Comparison of ENCODE assay signal across 11 mouse cellular contexts in genomic region chr9:20703832-20704380, GRCm38 (mm10). TPM values are rescaled to one million over a fixed set of nuclear protein-coding genes. Genes with fewer than 3 reads are reported as not detected.
DNase-seq lines count a peak whose midpoint lies in the region; ATAC-seq lines count a peak whose summit lies in the region.
"Had no signal": no experiment of that assay in that cellular context is flagged by ENCODE, and none has a peak within 500 bp of the region (broad histone marks: within the 10 kb centered on the region; RNA-seq: fewer than 3 reads in every experiment).

No protein-coding gene starts in this region.

- peak; percentile 86 for ATAC-seq in midbrain, embryonic 13.5 days

- H3K36me3 ChIP-seq in forebrain, embryonic 10.5 days (replicated peaks): 0 out of 2 replicates have a peak, but pooled peaks cover 3% of the 10 kb centered on the region
- no peaks in the 10 kb centered on the region for H3K36me3 ChIP-seq in midbrain, embryonic 13.5 days
- H3K36me3 ChIP-seq: liver, embryonic 13.5 days had no signal

- H3K9me3 ChIP-seq in forebrain, embryonic 10.5 days: peaks cover 6% of the 10 kb centered on the region; the same call in 1 of the 2 replicates
- H3K9me3 ChIP-seq in midbrain, embryonic 13.5 days: no peaks in the 10 kb centered on the region
- H3K9me3 ChIP-seq: liver, embryonic 13.5 days had no signal

- peak overlapping the region; percentile 29 for H3K4me2 ChIP-seq in midbrain, embryonic 13.5 days (replicated peaks)
- H3K4me2 ChIP-seq: liver, embryonic 13.5 days had no signal

- peak; percentile 39 to 59 for DNase-seq in layer of hippocampus, postnatal 10 days (ENCODE audit: low spot score in 2 of 2)
- no peak for DNase-seq in layer of hippocampus, postnatal 36 days
- no peak for DNase-seq in forebrain, embryonic 10.5 days (ENCODE audit: extremely low spot score, low spot score)
- DNase-seq in gastrocnemius, adult 8-10 months (ENCODE audit: low spot score in 2 of 2): peak; percentile 23 to 27
- no peak for DNase-seq in kidney, postnatal 14 days
- no peak for DNase-seq in adrenal gland, postnatal 4 days (ENCODE audit: low spot score in 2 of 2)
- no peak for DNase-seq in lung, postnatal 36 days
- DNase-seq: liver, embryonic 13.5 days had no signal

- WGBS in forebrain, embryonic 10.5 days: 77% methylated on average over 8 of the region's 8 CpGs
- 22% methylated on average over 8 of the region's 8 CpGs for WGBS in midbrain, embryonic 13.5 days

- no peak overlapping the region for H3K4me3 ChIP-seq in forebrain, embryonic 10.5 days
- no peak overlapping the region for H3K4me3 ChIP-seq in midbrain, embryonic 13.5 days (replicated peaks)
- H3K4me3 ChIP-seq: liver, embryonic 13.5 days; megakaryocyte, embryonic 14.5 days had no signal

- no peak overlapping the region; the same call in 1 of the 2 replicates for H3K9ac ChIP-seq in midbrain, embryonic 13.5 days (replicated peaks)
- H3K9ac ChIP-seq: liver, embryonic 13.5 days had no signal

- H3K27ac ChIP-seq in forebrain, embryonic 10.5 days: peak overlapping the region; percentile 56; the same call in 1 of the 2 replicates
- peak overlapping the region; percentile 91 for H3K27ac ChIP-seq in midbrain, embryonic 13.5 days
- H3K27ac ChIP-seq: liver, embryonic 13.5 days had no signal

- H3K4me1 ChIP-seq in forebrain, embryonic 10.5 days: peaks cover 12% of the 10 kb centered on the region
- H3K4me1 ChIP-seq in midbrain, embryonic 13.5 days (replicated peaks): peaks cover 18% of the 10 kb centered on the region
- H3K4me1 ChIP-seq: liver, embryonic 13.5 days; megakaryocyte, embryonic 14.5 days had no signal

- no peaks in the 10 kb centered on the region for H3K27me3 ChIP-seq in forebrain, embryonic 10.5 days (ENCODE audit: poor library complexity, severe bottlenecking)
- H3K27me3 ChIP-seq in midbrain, embryonic 13.5 days: no peaks in the 10 kb centered on the region
- H3K27me3 ChIP-seq: liver, embryonic 13.5 days had no signal

RNA-seq across cellular contexts. Expression of gene Olfm2, which starts 42.2 kb away (rescaled TPM):
- total RNA-seq in layer of hippocampus, postnatal 10 days (2021): 100 to 1,000 TPM; 123 to 138 TPM
- total RNA-seq in layer of hippocampus, postnatal 36 days (2021): 10 to 100 TPM; 36.1 to 39.1 TPM
- polyA plus RNA-seq in forebrain, embryonic 10.5 days (2016; fragmentation: Nextera tagmentation; extraction: Ambion mirVana): 10.4 and 14.0 TPM in 2 replicates
- under 1 TPM in 2 of 4 experiments, not detected in 2; 0.16 to 0.32 TPM for total RNA-seq in gastrocnemius, adult 8-10 months (2022)
- polyA plus RNA-seq in midbrain, embryonic 13.5 days (2015; fragmentation: Nextera tagmentation; extraction: Ambion mirVana): 92.0 and 96.7 TPM in 2 replicates
- total RNA-seq in adrenal gland, postnatal 4 days (2021): 1 to 10 TPM; 6.5 to 8.5 TPM
- total RNA-seq: hematopoietic stem cell, adult 5-6 weeks had no signal

RNA-seq across cellular contexts. Expression of gene Pin1, which starts 52.0 kb away (rescaled TPM):
- total RNA-seq in layer of hippocampus, postnatal 10 days (2021): 10 to 100 TPM; 31.7 to 32.6 TPM
- 10 to 100 TPM; 35.1 to 35.4 TPM for total RNA-seq in layer of hippocampus, postnatal 36 days (2021)
- 86.3 and 86.4 TPM in 2 replicates for polyA plus RNA-seq in forebrain, embryonic 10.5 days (2016; fragmentation: Nextera tagmentation; extraction: Ambion mirVana)
- 10 to 100 TPM; 12.2 to 15.0 (median 13.7) TPM for total RNA-seq in gastrocnemius, adult 8-10 months (2022)
- polyA plus RNA-seq in midbrain, embryonic 13.5 days (2015; fragmentation: Nextera tagmentation; extraction: Ambion mirVana): 62.0 and 63.2 TPM in 2 replicates
- total RNA-seq in adrenal gland, postnatal 4 days (2021): 10 to 100 TPM; 23.4 to 23.6 TPM

RNA-seq across cellular contexts. Expression of gene Fbxl12, which starts 59.3 kb away (rescaled TPM):
- 10 to 100 TPM; 18.5 to 23.8 TPM for total RNA-seq in layer of hippocampus, postnatal 10 days (2021)
- 10 to 100 TPM; 19.6 to 22.6 TPM for total RNA-seq in layer of hippocampus, postnatal 36 days (2021)
- 18.4 and 19.0 TPM in 2 replicates for polyA plus RNA-seq in forebrain, embryonic 10.5 days (2016; fragmentation: Nextera tagmentation; extraction: Ambion mirVana)
- 1 to 10 TPM; 3.8 to 5.9 (median 4.7) TPM for total RNA-seq in gastrocnemius, adult 8-10 months (2022)
- 17.7 and 19.0 TPM in 2 replicates for polyA plus RNA-seq in midbrain, embryonic 13.5 days (2015; fragmentation: Nextera tagmentation; extraction: Ambion mirVana)
- total RNA-seq in adrenal gland, postnatal 4 days (2021): 10 to 100 TPM; 31.6 to 32.7 TPM

Comparison
In these comparisons a context has a peak if more than half of its experiments do, and no peak if none do; other contexts are left out.
1. DNase-seq: peak in layer of hippocampus, postnatal 10 days (2 of 2) and gastrocnemius, adult 8-10 months (2 of 2); none in layer of hippocampus, postnatal 36 days (0 of 2), forebrain, embryonic 10.5 days (single experiment), kidney, postnatal 14 days (single experiment), adrenal gland, postnatal 4 days (0 of 2) and lung, postnatal 36 days (single experiment).
2. RNA of gene Olfm2, which starts 42.2 kb away (total RNA-seq): 123 to 138 TPM in layer of hippocampus, postnatal 10 days, 36.1 to 39.1 TPM in layer of hippocampus, postnatal 36 days and 6.5 to 8.5 TPM in adrenal gland, postnatal 4 days; 0.16 to 0.32 TPM in gastrocnemius, adult 8-10 months; every median in the first group is over 4 times any median in the second.